Mouse (Mus musculus) fat pad, adult 2 months (tissue): Measurements from ENCODE around the gene Glis2.

Experiments
- DNase-seq: peaks from one replicate; pipeline ENCODE4 v3.0.0-alpha.2; 2011; ENCODE audit warnings: low read depth, low spot score; ENCODE audit errors: extremely low read depth

Gene Glis2

DNA sequence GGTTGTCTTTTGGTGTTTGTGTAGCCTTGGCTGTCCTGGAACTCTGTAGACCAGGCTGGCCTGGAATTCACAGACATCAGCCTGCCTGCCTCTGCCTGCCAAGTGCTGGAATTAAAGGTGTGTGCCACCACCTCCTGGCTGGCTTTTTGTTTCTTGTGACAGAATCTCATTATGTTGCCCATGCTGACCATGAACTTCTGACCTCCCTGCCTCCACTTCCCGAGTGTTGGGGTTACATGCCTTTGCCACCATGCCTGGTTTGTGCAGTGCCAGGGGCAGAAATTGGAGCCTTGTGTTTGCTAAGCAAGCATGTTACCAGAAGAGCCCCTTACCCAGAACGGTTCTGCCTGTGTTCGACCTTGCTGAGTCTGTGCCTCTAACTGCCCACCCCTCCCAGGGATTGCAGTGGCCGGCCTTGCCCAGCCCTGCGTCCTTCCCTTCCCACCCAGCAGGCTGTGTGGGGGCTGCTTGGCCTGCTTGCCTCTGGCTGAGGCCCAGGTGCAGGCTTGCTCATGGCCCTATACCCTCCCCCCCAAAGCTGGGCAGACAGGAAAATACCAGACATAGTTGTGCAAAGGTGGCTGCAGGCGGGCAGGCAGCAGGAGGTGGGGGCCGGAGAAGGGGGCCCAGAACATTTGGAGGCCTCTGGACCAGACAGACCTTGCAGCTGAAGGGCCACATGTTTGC is 8.4 kb downstream of the Glis2 start:
- no peak for DNase-seq

DNA sequence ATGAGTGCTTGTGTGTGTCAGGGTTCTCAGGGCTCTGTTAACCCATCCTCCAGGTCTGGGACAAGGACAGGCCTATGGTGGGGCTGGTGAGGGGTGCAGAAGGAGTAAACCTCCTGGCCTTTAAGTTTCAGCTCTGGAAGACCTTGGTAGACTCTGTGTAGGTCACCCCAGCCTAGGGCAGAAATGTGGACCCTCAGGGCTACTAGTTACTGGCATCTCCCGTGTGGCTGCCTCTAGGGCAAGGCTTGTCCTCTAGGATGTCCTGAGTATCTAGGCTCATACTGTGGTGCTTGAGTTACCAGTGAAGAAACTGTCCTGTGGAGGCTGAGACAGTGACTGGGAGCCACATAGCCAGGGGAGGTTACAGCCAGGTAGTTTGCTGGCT is 8.9 kb downstream of the Glis2 start:
- DNase-seq: no peak

DNA sequence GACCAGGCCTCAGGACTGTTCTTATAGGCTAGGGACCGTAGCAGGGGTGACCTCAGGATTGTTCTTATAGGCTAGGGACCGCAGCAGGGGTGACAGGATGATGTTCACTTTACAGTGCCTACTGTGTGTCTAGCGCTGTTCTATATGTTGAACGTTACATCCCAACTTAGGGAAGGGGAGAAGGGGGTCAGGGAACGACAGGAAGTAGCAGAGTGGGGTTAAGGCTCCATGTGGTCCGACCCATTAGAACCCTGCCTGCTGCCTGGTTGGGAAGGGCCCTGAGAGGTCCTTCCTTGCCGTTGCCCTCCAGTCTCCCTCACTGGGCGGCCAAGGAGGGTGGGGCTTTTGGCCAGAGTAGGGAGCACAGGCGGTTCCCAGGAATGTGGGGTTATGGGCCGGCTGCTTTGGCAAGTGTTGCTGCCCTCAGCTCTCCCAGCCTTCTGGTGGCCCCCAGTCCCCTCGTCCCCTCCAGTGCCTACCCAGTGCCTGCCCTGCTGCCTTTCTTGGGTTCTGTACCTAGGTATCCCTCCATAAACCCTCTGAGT is 9.9 kb downstream of the Glis2 start:
- DNase-seq: no peak

- DNase-seq: no peak
These were observed 11.1 kb downstream of the Glis2 start for GRCm38 (mm10) chr16:4605514-4606131.

DNA sequence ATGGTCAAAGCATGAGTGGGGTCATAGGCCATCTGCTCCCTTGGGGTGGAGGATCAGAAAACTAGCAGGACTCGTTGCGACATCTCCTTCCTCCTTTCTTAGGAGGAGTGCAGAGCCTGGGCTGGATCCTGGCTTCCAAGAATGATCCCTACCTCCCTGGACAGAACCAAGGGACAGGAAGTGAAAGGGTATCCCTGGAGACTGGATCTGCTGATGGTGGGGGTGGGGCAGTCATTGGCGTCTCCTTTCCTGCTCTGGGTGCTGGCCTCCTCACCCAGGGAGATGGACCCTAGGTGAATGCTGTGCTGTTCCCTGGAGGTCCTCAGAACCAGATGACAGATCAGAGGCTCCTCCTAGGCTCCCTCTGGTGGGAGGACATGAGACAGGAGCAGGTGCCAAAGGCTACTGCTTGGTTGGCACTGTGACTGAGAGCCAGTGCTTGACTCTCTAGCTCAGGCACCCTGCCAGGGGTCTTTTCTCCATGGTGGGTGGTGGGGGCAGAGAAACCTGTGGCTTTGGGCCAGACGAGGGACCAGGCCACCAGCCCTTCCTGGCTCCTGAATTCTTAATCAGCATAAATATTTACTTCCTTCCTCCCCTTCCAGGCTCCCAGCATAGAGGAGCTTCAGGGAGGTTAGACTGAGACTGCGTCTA is 12.0 kb downstream of the Glis2 start:
- DNase-seq: no peak

- DNase-seq: no peak
These were observed 13.5 kb downstream of the Glis2 start for GRCm38 (mm10) chr16:4607818-4608531.

GRCm38 (mm10) chr16:4608532-4609059 is 14.1 kb downstream of the Glis2 start:
- no peak for DNase-seq

DNA sequence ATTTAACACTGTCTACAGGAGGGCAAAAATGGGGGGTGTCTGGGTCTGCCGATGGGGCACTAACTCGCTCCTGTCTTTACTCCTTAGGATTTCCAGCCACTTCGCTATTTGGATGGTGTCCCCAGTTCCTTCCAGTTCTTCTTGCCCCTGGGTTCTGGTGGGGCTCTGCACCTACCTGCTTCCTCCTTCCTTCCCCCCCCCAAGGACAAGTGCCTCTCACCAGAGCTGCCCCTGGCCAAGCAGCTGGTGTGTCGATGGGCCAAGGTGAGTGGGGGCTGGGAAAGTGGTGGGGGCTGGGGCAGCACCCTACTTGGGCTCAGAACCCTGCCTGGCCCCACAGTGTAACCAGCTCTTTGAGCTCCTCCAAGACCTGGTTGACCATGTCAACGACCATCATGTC is 16.7 kb downstream of the Glis2 start:
- no peak for DNase-seq

DNA sequence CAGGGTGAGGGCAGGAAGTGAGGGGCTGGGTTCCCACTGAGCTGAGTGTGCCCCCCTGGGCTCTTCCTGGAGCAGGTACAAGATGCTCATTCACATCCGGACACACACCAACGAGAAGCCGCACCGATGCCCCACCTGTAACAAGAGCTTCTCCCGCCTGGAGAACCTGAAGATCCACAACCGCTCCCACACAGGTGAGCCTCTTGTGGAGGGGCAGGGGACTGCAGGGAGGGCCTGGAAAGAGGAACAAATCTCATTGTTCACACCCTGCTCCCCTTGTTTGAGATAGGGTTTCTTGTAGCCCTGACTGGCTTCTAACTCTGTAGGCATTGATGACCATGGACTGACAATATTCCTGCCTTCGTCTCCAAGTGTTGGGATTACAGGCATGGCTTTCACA is 17.2 kb downstream of the Glis2 start:
- no peak for DNase-seq

- no peak for DNase-seq
These were observed 19.2 kb downstream of the Glis2 start for GRCm38 (mm10) chr16:4613736-4614135.

DNA sequence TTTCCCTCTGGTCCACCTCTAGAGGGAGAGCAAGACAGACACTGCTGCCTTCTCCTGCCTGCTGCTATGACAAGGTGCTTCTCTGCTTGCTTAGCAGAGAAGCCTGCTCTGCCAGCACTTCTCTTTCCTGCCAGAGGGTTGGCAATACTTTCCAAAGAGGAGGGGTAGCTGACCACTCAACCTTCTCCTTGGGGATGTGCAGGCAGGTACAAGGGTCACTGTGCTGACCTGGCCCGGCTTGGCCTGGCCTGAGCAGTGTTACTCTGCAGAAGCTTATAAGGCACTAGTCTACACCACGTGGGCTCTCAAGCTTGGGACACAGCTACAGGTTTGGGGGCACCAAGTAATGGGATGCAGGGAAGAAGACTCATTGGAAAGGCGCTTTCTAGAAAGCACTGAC is 20.1 kb downstream of the Glis2 start:
- no peak for DNase-seq

GRCm38 (mm10) chr16:4615297-4615696 is 20.8 kb downstream of the Glis2 start:
- no peak for DNase-seq

- DNase-seq: no peak
These were observed 22.3 kb downstream of the Glis2 start for GRCm38 (mm10) chr16:4616829-4617228.

GRCm38 (mm10) chr16:4624074-4624473 is 29.6 kb downstream of the Glis2 start:
- no peak for DNase-seq

DNA sequence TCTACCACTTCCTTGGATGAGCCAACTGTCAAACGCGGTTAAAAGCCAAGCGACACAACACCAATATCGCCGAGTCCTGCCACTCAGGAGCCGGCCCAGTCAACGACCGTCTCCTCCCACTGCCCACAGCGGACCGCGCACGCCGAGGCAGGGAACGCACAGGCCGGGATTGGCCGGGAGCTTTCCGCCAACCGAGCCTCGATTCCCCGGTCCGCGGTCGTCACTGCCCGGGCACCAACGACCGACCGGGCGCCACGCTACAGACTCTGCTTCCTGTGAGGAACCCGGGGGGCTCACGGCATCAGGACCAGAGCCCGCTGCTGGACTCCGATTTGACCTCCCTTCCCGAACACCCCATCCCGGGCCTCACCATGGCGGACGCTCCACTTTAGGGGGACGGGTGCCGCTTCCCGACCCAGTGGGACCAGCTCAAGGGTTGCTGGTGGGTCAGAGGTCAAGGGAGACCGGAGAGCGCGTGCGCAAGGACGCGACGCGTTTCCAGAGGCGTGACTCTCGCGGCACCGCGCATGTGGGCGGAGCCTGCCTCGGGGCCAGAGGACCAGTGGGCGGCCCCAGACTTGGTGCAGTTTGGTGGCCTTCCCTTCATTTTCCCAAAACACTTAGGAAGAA is 30.1 kb downstream of the Glis2 start, which contains the start of gene Pam16:
Gene Pam16 (minus strand): TSS at position 508 of the 630 bp plus-strand sequence.
- no peak for DNase-seq

DNA sequence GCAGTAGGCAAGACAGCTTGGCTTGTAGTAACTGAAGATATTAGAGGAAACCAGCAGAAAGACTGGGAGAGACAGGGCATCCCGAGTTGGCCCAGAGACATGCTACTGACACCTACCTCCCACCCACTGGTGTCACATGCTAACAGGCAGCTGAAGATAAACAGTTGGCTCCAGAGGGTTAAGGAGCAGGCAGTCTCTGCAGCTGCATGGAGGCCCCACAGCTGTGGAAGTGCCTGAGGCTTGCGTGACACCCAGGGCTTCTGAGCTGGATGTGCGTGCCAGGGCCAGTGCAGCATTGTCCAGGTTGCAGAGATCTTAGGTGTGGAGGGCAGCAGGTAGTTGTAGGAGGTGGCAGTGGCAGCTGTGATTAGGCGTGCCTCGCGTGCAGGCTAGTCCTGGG is 32.6 kb downstream of the Glis2 start:
- no peak for DNase-seq

DNA sequence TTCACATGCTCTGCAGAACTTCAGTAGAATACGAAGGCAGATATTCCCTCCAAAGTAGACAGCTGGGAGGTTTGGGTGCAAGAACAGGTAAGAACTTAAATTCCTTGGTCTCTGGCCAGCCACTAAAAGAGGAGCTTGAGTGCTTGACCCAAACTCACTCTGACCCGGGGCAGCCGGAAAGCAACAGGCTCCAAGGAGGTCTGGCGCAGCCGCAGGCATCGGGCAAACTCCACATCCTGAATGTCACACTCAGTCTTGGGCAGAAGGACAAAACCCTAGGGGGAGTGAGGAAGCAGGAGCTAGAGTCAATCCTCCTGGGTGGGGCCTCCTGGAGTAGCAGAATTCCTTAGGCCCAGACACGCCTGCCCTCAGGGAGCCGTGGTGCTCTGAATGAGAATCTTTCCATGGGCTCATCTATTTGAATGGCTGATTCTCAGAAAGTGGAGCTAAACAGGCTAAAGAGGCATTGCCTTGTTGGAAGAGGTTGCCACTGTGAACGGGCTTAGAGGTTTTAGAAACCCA is 34.4 kb downstream of the Glis2 start:
- no peak for DNase-seq

- no peak for DNase-seq
These were observed 35.4 kb downstream of the Glis2 start for GRCm38 (mm10) chr16:4629950-4630349.

GRCm38 (mm10) chr16:4632050-4632449 is 37.5 kb downstream of the Glis2 start:
- no peak for DNase-seq

GRCm38 (mm10) chr16:4633661-4634060 is 39.1 kb downstream of the Glis2 start:
- no peak for DNase-seq
